Mouse (Mus musculus) regulatory T cell (primary cell): ENCODE data around the gene Cdh10.

Experiments
- in situ Hi-C: fragments of 300-600 bp; cut with MboI, MseI; formaldehyde crosslinking; loops from one replicate; pipeline ENCODE4 v1.15.1; 2025; ENCODE audit warnings: high pct_unique_total_duplicates

The Cdh10 gene

DNA sequence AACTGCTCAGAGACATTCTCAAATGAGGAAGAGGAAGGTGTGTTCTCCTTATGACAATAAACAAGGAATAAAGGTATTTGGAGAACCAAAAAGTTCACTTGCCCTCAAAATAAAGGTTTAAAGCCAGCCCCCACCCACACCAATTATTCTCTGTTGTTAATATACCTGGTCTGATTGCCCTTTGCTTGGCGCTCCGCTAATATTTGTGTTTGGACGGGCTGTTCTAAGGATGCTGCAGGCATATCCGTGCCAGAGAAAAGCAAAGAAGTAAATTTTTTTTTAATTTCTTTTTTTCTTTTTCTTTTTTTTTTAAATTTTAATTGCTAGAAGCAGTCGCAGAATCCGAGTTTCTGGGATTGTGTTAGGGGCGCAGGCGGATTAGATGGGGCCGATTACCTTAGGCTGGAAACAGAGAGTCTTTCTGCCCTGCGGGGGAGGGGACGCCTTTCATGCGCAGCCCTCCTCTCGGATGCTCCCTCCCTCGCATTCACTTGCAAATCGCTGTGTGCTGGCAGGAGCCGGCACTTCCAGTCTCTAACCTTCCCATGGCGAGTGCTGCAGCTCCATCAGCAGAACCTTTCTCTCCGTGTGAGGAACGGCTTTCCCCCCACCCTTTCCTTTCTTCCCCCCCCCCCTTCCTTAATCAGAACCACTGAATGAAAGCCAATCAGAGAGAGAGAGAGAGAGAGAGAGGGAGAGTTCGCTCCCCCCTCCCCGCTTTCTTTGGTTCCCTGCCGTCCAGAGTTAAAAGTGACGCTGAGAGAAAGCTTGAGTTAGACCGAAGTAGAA, at the start of gene Cdh10:
Cdh10 (plus strand) TSS at position 763 of the 789 bp plus-strand sequence.
- in situ Hi-C loops, result loop anchor here (25.0 kb wide), 1 partner anchor 1569 kb away; no protein-coding TSS in a partner anchor

DNA sequence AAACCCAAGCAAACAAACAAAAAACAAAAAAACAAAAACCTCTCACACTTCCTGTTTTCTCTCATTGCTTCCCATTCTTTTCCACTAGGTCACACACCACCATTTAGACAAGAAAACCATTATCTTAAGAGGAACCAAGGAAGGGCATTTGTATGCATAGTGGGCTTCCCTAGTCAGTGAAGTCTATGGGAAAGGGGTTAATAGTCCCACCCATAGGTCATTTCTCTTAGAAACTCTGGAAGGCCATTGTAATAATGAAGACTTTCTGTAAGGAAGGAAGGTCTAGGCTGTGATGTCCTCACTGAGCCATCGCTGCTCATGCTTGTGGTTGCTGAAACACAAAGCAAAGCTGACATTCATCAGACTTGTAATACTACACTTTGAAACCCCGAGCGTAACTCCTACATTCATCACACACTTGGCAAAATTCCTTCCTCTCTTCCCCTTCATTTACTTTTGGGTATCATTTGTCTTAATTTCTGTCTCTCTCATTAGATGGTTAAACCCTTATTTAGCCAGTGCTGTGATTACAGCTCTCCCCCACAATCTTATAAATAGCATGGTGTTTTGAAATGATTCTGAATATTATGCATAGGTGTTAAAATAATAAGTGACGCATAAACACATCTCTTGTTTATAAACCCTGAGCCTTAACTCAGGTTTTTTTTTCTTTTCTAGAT, 9.5 kb upstream of the Cdh10 start:
- in situ Hi-C loops, result loop anchor here (25.0 kb wide), 1 partner anchor 1578 kb away; no protein-coding TSS in a partner anchor

- in situ Hi-C loops, result loop anchor here (25.0 kb wide), 1 partner anchor 1570 kb away; no protein-coding TSS in a partner anchor
These were observed 1.0 kb upstream of the Cdh10 start for GRCm38 (mm10) chr15:18817707-18818106.

GRCm38 (mm10) chr15:18820226-18820625, 1.5 kb downstream of the Cdh10 start:
- in situ Hi-C loops, result loop anchor here (25.0 kb wide), 1 partner anchor 1567 kb away; no protein-coding TSS in a partner anchor

GRCm38 (mm10) chr15:18821114-18821756, 2.5 kb downstream of the Cdh10 start:
- in situ Hi-C loops, result loop anchor here (25.0 kb wide), 1 partner anchor 1566 kb away; no protein-coding TSS in a partner anchor

DNA sequence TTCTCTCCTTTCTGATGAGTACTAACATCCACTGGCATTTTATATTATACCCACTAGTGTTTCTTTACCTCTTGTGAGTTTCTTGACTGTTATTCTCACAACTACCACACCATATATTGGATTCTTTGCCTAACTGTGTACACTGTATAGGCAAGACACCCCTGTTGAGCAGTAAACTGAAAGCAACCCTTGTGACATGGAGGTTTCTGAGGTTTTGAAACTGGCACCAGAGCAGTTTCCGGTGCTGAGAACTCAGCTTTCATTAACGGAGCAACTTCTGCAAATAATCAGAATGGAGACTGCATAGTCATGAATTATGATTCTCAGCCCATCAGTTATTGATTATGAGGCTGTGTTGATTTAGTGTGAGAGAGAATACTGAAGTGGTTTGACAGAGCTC, 4.7 kb downstream of the Cdh10 start:
- in situ Hi-C loops, result loop anchor here (25.0 kb wide), 1 partner anchor 1564 kb away; no protein-coding TSS in a partner anchor

DNA sequence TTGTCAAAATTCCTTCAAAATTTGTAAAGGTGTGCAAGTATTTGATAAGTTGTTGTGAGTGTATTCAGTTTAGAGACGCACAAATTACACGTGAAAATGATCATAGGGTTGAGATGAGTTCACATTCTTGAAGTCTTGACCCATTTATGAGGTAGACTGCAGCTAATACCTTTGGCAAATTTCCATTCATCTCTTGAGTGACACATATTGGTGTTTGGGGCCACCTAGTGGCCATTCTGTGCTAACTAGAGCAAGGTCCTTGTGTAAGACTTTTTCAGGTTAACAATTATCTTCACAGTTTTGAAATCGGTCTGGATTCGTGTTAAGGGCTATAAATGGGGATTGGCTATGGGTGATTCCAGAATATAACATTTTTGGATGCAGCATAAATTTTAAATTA, 13.5 kb downstream of the Cdh10 start:
- in situ Hi-C loops, result loop anchor here (25.0 kb wide), 1 partner anchor 905 kb away; no protein-coding TSS in a partner anchor

DNA sequence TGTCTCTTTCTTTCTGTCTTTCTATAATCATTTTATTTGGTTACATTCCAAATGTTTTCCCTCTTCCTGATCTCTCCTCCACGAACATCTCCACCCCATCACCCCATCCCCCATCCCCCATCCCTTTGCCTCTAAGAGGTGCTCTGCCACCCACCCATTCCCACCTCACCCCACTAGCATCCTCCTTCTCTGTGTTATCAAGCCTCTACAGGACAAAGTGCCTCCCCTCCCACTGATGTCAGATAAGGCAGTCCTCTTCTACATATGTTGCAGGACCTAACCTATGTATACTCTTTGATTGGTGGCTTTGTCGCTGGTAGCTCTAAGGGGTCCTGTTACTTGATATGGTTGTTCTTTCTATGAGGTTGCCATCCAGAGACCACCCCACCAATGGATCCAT, 23.0 kb downstream of the Cdh10 start:
- in situ Hi-C loops, result loop anchor here (25.0 kb wide), 1 partner anchor 896 kb away; no protein-coding TSS in a partner anchor

GRCm38 (mm10) chr15:18844807-18845206, 26.1 kb downstream of the Cdh10 start:
- in situ Hi-C loops, result loop anchor here (25.0 kb wide), 1 partner anchor 892 kb away; no protein-coding TSS in a partner anchor

GRCm38 (mm10) chr15:18850497-18850896, 31.8 kb downstream of the Cdh10 start:
- in situ Hi-C loops, result no loop called here

DNA sequence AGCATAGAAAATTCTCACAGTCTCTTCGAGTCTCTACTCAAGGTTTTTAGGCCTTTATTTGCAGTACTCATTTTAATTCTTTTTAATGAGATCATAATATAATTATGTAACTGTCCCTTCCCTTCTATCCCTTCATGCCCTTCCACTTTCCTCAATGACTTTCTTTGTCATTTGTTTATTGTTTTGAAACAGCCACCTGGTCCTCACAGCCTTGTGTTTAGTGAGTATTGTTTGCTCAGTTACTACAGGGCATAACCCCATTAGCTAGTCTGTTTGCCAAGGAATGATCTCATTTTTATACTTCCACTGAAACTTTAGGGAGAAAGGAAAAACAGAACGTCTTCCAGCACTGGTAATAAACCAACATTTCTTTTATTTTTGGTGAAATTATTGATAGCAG, 39.4 kb downstream of the Cdh10 start:
- in situ Hi-C loops, result no loop called here

DNA sequence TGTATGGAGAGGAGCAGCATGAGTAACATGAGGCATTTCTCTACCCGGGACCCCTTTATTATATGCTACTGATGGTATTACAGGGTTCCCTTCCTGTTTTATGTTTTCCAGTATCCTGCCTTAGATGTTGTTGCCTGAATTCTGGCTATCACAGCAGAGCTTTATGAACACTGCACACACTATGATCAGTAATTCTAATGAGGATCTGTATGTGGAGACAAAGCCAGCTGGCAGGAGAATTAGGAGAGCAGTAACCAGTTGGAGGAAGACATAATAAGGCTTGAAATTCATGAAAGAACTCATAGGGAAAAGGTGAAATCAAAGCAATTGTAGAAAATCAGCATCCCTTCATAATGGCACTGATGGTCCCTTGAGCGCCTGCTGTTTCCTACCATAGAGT, 51.1 kb downstream of the Cdh10 start:
- in situ Hi-C loops, result no loop called here

DNA sequence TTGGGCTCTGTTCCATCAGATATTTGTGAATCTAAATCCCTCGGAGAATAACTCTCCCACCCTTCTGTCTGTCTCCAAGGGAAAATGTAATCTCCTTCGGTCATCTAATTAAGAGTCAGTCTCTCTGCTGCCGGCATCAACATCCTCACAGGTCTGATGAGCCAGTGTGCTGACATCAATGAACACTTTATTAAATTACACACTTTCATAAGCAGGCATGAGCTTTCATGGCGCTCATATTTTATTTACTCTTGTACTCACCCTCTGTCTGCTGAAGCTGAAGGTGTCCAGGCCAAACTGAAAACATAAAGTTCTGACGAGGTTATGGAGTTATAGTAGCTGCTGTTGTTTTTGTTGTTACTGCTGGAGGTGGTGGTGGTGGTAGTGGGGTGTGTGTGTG, 62.7 kb downstream of the Cdh10 start:
- in situ Hi-C loops, result no loop called here

DNA sequence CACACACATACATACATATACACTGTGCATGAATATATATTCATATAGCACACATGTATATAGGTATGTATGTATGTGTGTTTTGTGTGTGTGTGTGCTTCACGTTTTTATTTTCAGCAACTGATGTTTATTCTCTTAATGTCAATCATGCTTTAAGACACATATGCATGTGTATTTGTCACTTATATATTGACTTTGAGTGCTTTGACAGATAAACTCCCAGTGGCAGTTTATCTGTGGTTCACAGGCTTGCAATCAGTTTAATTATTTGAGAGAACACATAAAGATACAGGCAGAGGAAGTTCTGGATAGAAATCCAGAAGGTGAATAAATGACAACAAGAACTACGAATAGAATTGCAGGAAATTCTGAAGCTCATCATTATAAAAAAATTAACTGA, 67.9 kb downstream of the Cdh10 start:
- in situ Hi-C loops, result no loop called here

DNA sequence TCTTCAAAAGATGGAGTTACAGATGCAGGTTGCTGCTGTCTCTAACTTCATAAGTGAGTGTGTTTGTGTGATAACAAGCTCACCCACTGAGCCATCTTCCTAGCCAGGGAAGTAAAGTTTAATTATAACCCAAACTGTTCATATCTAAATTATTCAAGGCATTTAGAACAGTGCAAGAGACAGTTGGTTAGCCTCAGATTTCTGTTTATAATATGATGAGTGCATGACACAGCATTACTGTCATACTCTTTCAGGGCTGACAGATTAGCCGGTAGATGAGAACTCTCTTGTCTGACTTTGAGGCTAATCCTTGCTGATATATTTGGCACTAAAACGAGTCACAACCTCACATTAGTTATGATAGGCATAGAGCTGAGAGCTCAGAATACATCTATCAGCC, 70.2 kb downstream of the Cdh10 start:
- in situ Hi-C loops, result no loop called here

DNA sequence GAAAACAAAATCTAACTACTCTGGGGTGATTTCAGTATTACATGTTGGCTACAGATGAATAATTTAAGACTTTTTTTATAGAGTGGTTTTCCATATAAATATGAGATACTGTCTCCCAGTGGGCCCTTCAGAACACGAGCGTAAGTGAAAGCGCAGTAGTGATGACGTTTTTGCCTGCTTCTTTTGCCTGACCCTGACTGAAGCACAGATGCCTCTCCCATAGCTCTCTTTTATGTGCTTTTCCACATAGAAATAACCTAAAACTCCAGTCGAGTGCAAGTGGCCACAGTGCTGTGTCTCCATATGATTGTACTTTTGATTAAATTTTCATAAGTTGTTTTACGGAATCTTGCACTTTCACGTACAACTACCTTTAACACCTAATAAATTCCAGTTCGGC, 71.6 kb downstream of the Cdh10 start:
- in situ Hi-C loops, result no loop called here

DNA sequence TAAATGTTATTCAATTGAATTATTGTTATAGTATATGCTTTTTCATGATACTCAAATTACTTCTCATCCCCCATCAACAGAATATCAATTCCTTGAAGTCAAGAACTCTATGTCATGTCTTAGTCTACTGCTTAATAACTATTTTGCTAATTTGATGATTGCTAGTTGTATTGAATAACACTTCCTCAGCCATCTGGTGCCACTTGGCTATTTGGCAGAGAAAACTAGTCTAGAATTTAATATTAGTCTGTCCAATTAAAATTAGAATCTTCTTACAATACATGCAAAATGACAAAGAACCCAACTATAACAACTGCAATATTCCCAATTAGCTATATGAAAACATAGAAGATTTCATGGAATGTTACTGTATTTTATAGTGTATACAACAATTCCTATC, 82.0 kb downstream of the Cdh10 start:
- in situ Hi-C loops, result no loop called here

GRCm38 (mm10) chr15:18904131-18904530, 85.4 kb downstream of the Cdh10 start:
- in situ Hi-C loops, result no loop called here

DNA sequence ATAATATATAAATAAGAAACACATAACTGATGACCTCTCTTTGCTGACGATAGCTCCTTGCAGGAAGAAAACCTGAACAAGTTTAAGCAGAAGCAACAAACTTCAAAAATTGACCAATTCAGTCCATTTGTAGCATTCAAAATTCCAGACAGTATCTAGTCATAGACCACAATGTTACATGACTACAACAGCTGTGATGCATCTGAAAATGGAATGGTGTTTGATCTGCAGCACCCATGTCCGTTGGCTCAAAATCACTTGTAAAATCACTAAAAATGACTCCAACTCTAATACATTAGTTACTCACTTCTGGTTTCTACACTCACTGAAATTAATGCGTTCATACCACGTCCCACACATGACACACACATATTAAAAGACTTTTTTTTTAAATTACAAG, 91.9 kb downstream of the Cdh10 start:
- in situ Hi-C loops, result no loop called here

GRCm38 (mm10) chr15:18925392-18926117, 106.8 kb downstream of the Cdh10 start:
- in situ Hi-C loops, result no loop called here

GRCm38 (mm10) chr15:18926964-18927363, 108.2 kb downstream of the Cdh10 start:
- in situ Hi-C loops, result no loop called here
